Mouse (Mus musculus) heart, adult 2 months (tissue): ENCODE results near the gene Usp17lb.
"Not testable (repeated sequence)": the region's sequence is repeated elsewhere in the genome, so short reads cannot be mapped to it uniquely, and the experiment has no call there.

Experiments
- CTCF ChIP-seq: fragments of 200-600 bp; IDR thresholded peaks from 2 replicates; pipeline ENCODE4 v1.8.1; 2022; ENCODE audit warnings: antibody characterized with exemption, mild to moderate bottlenecking, moderate library complexity
- EP300 ChIP-seq: fragments of 200-500 bp; IDR thresholded peaks from 2 replicates; pipeline ENCODE4 v1.6.1; 2011; ENCODE audit warnings: low read depth, low read length, control low read depth; ENCODE audit not compliant: insufficient read depth
- POLR2A ChIP-seq: fragments of 200-500 bp; IDR thresholded peaks from 2 replicates; pipeline ENCODE4 v1.6.1; 2011; ENCODE audit warnings: mild to moderate bottlenecking, low read depth, low read length, control low read depth; ENCODE audit not compliant: insufficient read depth

- TF ChIP-seq CTCF, EP300, POLR2A: not testable (repeated sequence)
Observed at GRCm38 (mm10) chr7:104810335-104810734, 32.1 kb downstream of the Usp17lb start.
